Mouse (Mus musculus): ENCODE measurements around the gene Tnfsf18. TPM values are rescaled to one million over a fixed set of nuclear protein-coding genes. Genes with fewer than 3 reads are reported as not detected.

Tnfsf18 gene
- 0.04 TPM in 2 replicates for polyA plus RNA-seq (2012; rRNA removed)

DNA sequence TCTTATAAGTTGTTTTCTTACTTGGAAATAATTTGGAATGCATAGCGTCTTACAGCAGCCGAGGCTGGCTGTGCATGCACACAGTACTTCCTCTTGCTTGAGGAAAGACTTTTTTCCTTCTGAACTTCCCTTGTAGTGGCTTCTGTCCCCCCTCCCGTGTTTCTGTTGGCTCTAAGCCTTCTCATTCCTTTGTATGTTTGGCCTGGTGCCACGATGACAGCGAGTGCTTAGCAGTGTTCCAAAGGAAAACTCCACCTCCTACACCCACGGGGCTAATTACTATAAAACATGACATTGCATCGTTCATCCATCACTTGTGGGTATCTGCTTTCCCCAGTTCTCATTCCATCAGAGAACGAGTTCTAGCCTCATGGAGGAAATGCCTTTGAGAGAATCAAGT, at the start of gene Tnfsf18:
Gene Tnfsf18 (plus strand): TSS at position 313 of the 400 bp plus-strand sequence.
- no peak for DNase-seq (ENCODE audit: low spot score)

DNA sequence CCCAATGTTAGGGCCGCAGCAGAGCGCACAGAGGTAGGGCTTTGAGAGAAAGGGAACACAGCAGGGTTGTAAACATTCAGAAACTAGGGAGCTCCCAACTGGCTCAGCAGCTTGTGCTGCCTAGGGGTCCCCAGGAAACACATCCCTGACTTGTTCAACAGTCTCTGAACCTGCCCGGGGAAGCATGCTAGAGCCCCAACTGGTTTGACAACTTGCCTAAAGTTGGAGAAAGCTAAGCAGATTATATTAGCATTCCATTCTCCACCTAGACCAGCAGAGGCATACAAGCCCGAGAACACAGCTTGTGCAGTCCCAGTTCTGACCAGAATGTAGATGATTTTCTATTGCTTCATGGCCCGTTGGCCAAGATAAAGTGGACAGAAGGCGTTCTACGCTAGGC, 49.6 kb upstream of the Tnfsf18 start:
- peak; percentile 22 for DNase-seq (ENCODE audit: low spot score)

DNA sequence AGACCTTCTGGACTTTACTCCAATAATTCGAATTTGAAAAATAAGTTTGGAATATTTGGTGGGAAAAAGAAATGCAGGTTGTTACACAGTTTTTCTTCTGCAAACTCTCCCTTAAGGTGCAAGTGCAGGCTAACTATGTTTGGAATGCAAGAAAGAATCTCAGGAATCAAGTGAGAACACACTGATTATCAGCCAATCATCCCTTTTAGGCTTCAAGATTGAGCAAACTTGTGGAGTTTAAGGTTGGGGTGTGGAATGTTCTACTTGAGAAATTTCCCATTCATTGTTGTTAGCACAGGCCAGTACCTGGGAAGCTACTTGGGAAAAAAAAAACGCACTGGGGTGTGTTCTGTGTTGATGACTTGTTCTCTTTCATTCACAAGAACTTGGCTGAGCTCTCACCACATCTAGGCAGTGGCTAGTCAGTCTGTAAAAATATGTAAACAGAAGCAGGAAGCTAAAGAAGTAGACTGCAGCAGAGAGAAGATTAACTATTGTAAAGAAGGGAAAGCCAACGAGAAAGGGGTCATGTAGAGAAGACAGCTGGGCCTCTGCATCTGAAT, 42.7 kb upstream of the Tnfsf18 start:
- DNase-seq (ENCODE audit: low spot score) = no peak

DNA sequence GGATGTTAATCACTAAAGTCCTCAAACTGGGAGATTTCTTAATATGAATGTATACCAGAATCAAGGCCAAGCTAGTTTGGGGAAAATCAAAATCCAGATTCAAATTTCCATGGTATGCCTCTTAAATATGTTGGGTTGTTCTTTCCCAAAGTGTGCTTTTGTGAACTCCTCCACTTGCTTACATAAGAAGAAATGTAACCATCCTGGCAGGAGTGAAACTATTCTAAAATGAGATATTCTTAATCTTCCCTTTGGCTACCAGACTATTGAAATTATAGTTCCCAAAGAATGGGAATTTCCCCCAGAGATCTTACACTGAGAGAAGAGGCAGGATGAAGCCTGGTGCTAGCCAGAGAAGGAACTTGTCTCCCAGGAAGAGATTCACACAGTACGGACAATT, 42.2 kb upstream of the Tnfsf18 start:
- DNase-seq (ENCODE audit: low spot score) = no peak

DNA sequence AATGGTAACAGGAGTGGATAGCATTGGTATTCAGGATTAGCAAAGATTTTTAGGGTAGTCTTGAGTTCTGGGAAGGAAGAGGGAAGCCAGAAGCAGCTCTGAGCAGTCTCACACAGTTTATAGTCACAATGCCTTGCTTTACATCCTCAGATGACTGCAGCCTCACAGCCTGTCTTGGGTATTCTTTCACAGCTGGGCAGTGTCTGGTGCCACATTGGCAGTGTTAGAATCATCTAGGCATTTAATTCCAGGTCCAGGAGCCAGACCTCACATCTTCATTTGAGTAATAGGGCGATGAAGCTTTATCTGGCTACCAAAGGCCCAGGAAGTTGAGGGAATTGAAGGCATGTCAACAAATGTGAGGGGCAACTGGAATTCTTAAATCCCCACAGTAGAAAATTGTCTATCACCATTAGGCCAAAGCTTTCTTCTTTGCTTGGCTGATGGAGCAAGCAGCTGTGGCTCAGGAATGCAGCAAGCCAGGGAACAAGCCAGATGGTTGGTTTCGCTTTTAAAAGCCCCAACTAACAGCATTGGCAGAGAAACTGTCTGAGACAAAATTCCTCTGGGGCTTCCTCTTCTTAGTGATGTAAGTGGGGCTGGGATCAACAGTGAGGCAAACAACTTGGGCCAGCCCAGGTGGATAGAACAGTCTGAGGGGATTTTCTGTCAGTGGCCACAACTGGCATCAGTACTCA, 30.9 kb upstream of the Tnfsf18 start:
- no peak for DNase-seq (ENCODE audit: low spot score)

DNA sequence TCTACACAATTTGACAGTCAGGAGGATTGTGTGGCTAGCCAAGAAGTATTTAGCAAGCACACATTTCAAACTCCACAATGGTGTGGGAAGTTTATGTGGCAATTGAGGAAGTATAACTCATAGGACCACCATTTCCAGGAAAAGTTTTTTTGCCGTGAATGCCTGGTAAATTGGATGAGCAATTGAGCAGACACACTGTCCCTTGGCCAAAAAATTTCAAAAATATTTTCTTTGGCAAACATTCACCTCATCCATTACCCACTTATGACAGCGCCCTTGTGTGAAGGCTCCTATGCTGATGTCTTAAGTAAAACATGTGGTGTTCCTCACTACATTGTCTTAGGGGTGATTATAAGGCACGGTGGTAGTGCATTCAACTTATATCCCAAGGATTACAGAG, 17.2 kb upstream of the Tnfsf18 start:
- no peak for DNase-seq (ENCODE audit: low spot score)

DNA sequence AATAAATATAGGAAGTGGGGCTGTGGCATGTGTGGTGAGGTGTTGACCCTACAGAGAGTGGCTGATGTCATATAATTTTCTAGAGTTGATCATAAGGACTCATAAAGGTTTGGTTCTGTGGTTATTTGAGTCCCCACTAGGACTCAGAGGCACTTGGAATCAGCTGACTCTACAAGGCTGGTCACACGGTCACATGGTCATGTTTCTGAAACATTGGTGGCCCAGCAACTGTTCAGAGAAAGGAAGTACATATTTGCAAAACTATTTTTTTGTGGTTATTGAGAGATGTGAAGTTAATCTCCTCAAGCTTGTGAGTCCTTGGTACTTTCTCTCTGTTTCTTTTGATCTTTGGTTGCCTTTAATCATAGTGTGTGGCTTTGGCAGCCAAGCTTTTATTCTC, 14.6 kb upstream of the Tnfsf18 start:
- DNase-seq (ENCODE audit: low spot score) = no peak

DNA sequence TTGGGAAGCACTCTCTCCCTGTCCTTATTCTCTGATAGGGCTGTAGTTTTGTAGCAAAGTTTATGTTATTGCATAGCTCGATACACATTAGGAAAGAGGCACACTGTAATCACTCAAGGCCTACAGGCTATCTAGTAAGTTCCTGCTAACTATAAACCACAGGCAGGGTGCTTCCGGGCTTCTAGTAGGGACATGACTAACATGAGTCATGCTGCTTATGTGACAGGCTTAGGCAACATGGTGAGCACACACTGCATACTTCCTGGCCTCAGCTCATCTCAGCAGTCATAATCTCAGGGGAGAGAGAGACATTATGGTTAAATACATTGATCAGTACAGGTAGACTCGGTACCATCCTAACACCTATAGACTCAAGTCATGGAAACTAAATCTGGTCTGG, 12.2 kb upstream of the Tnfsf18 start:
- no peak for DNase-seq (ENCODE audit: low spot score)

DNA sequence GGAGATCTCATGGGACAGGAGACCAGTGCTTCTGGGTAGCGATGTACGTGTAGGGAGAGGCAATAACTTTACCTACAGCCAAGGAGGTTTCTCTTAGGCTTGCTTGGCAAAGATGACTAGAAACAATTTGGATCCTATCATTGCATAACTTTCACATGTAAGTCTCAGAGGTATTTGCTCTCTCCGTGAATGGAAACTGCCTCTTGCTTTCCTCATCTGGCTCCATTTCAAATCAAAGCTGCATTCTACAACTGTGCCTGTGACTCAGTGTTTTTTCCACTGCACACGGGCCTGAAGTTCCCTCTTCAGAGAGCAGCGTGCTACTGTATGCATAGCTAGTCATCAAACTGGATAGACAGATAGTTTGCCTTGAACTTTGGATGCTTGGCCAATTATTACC, 7.4 kb upstream of the Tnfsf18 start:
- DNase-seq (ENCODE audit: low spot score) = no peak

DNA sequence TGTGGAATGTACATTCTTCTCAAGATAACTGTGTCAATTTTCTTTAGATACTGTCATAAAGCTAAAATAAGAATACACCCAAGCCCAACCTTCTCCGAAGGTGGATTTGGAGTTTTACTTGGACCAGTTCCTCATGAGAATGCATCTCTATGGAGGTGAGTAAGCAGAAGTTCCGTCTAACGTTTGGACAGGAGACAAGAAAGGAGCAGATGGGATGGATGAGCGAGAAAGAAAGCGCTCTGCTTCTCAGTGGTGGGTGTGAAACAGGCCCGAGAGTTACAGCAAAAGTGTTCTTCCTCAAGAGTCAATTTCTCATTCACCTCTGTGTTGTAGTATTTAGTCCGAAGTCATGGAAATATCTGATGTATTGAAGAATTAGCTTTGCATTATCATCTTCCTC, 2.7 kb upstream of the Tnfsf18 start:
- no peak for DNase-seq (ENCODE audit: low spot score)

DNA sequence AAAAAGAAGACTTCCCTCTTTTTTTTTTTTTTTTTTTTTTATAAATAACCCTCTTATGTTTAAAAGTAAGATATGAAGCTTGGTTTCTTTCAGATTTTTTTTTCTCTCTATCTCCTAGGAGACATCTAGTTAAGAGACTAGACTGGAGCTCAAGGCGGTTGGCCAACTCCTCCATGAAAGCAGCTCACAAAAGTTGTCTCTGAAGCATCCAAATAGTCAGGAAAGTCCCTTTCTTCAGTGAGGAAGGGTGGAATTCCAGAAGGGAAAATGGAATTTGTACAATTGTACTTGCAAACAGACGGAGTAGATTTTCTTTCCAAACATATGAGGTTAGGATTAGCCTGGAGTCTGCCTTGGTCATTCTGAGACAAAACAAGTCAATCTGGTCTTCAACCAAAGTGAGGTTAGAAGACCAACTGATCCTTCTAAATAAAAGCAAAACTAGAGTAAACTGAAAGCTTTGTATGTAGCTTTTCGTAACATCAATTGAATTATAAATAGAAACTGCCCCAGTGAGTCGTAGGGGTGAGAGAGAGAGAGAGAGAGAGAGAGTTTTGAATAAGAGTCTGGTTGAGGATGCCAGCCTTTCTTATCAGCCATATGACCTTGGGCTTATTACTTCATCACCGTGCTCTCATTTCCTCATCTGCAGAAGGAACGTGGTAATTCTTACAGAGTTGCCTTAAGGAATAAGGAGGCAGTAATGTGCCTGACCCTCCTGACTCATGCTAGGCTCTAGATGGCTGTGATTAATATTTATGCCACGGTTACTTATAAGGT, 2.6 kb downstream of the Tnfsf18 start:
- no peak for DNase-seq (ENCODE audit: low spot score)

DNA sequence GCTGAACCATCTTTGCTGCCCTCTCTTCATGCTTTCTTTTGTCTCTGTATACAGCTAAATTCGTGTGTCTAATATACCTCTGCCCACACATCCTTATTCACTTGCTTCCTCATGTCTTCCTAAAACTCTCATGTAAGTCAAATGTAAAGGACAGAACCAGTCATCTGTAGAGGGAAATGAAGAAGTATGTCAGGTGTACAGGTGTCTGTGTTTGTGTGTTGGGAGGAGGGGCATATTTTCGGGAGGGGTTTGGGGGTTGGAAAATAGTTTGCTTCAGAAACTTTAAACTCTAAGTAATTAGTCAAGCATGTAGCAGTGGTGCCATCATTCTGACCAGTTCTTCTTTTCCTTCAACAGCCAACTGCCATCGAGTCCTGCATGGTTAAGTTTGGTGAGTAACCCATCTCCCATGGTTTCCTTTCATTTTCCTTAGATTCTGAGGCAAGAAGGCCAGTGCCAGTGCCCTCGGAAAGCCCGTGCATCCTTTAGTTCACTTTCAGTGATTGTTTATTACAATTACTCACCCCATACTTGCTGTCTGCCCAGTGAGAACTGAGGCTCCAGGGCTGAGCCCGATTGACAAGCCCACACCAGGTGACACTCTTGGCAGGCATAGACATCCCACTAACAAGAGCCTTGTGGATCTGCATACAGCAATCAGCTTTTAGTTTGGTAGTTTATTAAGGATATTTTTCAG, 5.8 kb downstream of the Tnfsf18 start:
- no peak for DNase-seq (ENCODE audit: low spot score)

DNA sequence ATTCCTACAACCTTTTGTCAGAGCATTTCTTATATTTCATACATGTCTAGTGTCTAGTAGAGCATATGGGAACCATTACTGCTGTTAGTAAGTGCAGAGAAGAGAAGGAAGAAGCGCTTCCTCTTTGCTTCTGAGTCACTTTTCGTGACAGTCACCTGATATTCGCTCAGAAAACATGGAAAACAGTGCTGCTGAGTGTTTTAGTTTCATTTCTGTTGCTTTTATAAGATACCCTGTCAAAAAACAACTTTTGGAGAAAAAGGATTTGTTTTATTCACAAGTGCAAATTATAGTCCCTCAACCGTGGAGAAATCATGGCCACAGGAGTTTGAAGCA, 6.3 kb downstream of the Tnfsf18 start:
- DNase-seq (ENCODE audit: low spot score) = no peak

DNA sequence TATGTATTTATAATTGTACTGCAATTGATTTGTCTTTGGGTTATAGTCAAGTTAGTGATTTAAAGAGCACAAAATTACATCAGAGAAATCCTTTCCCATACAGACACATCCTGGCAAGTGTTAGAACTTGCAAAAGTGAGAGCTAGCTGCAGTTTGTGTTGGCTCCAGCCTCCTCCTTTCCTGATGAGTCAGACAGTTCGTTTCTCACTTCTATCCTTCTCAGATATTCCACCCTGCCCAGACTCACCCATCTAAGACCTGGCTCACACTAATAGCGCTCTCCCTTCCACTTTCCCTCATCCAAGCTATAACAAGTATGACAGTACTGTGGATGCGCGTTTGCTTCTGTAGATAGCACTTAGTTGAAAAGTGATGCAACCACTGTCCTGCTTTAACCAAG, 11.9 kb downstream of the Tnfsf18 start:
- DNase-seq (ENCODE audit: low spot score) = no peak

DNA sequence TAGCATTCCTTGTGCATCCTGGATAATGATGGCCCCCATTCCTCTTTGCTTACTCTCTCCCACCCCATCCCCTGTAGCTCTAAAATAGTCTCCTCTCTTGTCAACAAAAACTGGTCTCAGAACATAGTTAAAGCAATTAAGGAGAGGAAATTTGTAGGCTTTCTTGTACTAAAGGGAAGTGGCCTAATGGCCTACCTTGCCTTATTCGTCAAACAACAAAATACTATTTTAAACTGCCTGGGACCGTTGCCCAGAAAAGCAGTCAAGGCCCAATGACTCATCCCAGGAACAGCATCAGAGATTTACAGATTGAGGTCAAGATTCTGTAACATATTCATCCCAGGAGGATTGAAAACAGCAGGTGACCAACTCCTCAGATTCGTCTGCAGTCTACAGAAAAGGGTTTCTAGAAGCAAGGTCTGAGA, 13.2 kb downstream of the Tnfsf18 start:
- DNase-seq (ENCODE audit: low spot score) = no peak

DNA sequence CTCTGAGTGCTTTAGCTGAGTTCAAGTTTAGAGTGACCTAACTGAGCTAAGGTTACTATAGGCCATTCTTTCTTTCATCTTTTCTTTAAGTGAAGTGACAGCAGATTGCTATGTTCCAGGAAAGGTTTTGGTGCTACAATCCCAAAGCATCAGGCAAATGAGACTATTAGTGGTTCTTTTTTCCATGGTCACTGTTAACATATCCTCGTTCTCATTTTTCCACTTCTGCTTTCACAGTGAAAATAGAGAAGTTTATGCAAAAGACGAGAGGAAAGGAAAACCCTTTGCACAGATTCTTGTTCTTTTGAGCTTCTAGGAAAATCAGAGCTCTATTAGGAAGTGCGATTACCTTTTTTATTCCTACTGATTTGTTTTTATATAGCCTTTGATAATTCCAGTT, 22.9 kb downstream of the Tnfsf18 start:
- DNase-seq (ENCODE audit: low spot score) = no peak

DNA sequence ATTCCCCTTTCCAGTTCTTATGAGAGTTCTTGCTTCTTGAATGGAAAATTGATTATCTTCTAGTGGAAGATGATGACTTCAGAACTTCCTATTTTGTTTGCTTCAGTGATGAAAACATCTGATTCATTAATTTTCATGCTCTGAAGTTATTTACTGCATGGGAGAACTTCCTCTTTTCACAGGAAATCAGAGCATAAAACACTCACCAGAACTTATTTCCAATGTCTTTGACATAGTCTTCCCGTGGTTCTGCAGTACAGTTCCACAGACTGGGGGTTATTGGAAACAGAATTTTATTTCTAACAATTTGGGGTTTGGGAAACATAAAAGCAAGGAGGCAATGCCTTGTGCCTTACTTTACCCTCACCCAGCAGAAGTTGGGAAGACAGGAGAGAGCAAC, 25.8 kb downstream of the Tnfsf18 start:
- DNase-seq (ENCODE audit: low spot score) = no peak

DNA sequence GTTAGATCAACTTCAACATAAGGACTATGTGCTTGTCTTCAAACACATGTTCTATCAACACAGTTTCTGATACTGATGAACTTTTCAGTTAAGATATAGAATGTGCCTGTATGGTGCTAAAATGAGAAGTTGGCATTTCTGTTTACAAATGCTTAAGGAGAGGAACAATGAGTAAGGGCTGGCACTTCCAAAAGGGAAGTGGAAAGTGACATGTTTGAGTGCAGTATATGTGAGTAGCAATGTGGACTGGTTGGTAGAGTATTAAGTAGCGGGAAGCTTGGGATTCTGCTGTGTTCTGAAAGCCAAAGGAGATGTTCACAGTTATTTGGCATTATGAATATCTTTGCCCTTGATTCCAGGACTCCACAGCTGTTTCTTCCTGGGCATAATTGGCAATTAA, 33.7 kb downstream of the Tnfsf18 start:
- DNase-seq (ENCODE audit: low spot score) = no peak

DNA sequence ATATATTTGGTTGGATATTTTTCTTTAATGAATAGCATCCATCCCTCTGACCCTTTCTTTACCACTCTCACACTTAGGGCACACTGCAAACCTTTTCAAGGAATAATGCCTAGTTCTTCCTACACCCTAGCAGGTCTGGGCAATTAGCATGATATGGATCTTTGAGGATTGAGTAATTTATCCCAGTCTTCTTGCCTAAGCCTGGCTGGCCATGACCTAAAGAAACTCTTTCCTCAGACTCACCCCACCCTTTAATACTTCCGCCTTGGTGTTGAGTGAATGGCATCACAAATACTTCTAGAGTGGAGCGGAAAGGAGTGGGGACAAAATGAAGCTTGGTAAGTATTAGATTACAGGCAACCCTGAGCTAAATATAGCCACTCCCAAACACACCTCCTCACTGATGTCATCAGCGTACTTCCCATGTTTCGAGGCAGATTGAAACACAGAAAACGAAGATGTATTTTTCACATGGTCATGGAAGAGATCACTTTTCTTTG, 56.2 kb downstream of the Tnfsf18 start:
- DNase-seq (ENCODE audit: low spot score) = no peak

DNA sequence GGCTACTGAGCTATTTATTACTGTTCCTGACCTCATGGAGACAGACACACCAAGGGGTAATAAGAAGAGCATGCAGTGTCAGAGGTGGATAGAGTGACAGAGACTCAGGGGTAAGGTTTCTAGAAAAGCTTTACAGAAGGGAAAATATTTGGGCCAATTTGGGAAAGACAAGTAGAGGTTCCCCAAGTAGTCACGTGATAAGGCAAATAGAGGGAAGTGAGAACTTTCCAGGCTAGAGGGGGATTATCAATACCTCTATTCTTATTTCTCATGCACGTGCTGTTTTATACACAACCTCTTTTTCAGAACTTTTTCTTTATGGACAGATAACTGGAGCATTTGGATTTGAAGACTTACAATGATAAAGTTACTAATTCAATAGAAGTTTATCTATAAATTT, 57.6 kb downstream of the Tnfsf18 start:
- no peak for DNase-seq (ENCODE audit: low spot score)

All from urinary bladder, adult 2 months (tissue).